Mouse (Mus musculus) heart, adult 2 months (tissue): Measurements from ENCODE around the gene Cfap299. TPM values are rescaled to one million over a fixed set of nuclear protein-coding genes. Genes with fewer than 3 reads are reported as not detected.
A peak's percentile ranks its signal among the peaks of the same experiment; 100 is the strongest.

ENCODE experiments used
- DNase-seq, 2 experiments: peaks; one replicate each; pipeline ENCODE4 v3.0.0; 2021
- H3K27ac ChIP-seq: fragments of 200-600 bp; 2 replicates; pipeline ENCODE4 v1.8.1; 2022
- H3K27me3 ChIP-seq: fragments of 200-500 bp; 2 replicates; pipeline ENCODE4 v1.6.1; 2012; ENCODE audit warnings: mild to moderate bottlenecking, low read length, inconsistent platforms, mixed read lengths; ENCODE audit not compliant: control insufficient read depth, insufficient read depth
- H3K36me3 ChIP-seq: fragments of 200-500 bp; 2 replicates; pipeline ENCODE4 v1.6.1; 2012; ENCODE audit warnings: low read length, inconsistent platforms; ENCODE audit not compliant: control insufficient read depth, insufficient read depth
- H3K4me1 ChIP-seq: fragments of 200-500 bp; 2 replicates; pipeline ENCODE4 v1.6.1; 2011; ENCODE audit warnings: low read length; ENCODE audit not compliant: control insufficient read depth, insufficient read depth
- H3K4me3 ChIP-seq: fragments of 200-600 bp; 2 replicates; pipeline ENCODE4 v1.8.1; 2022
- H3K79me2 ChIP-seq: fragments of 200-500 bp; replicated peaks from 2 replicates; pipeline ENCODE4 v1.6.1; 2012; ENCODE audit warnings: mild to moderate bottlenecking, inconsistent platforms, low read length, moderate library complexity, mixed read lengths; ENCODE audit not compliant: control insufficient read depth, insufficient read depth
- H3K9ac ChIP-seq: fragments of 200-500 bp; 2 replicates; pipeline ENCODE4 v1.6.1; 2012; ENCODE audit warnings: low read depth, mild to moderate bottlenecking, control low read depth, inconsistent platforms, low read length, mixed read lengths
- CTCF ChIP-seq: fragments of 200-600 bp; IDR thresholded peaks from 2 replicates; pipeline ENCODE4 v1.8.1; 2022; ENCODE audit warnings: antibody characterized with exemption, mild to moderate bottlenecking, moderate library complexity
- EP300 ChIP-seq: fragments of 200-500 bp; IDR thresholded peaks from 2 replicates; pipeline ENCODE4 v1.6.1; 2011; ENCODE audit warnings: low read depth, low read length, control low read depth; ENCODE audit not compliant: insufficient read depth
- POLR2A ChIP-seq: fragments of 200-500 bp; IDR thresholded peaks from 2 replicates; pipeline ENCODE4 v1.6.1; 2011; ENCODE audit warnings: mild to moderate bottlenecking, low read depth, low read length, control low read depth; ENCODE audit not compliant: insufficient read depth
- WGBS: fragments of 180-500 bp; shearing (Covaris S2); methylation state at CpG from one replicate; pipeline ENCODE4 v1.1.7; 2018; 5-methylcytosine and 5-hydroxymethylcytosine counted together
- intact Hi-C: fragments of 180-260 bp; cut with DNase I; formaldehyde crosslinking; loops from one replicate; pipeline ENCODE4 v1.15.1; 2025
- polyA plus RNA-seq: library from polyadenylated mRNA; depleted of rRNA; stranded (reverse); fragments of >200 nt; gene quantifications from 2 replicates; pipeline ENCODE4 v1.2.3, GENCODE M21; 2012
- total RNA-seq, 2 experiments: library from RNA; stranded (reverse); gene quantifications; 2 replicates each; pipeline ENCODE4 v1.2.3; 2021

Cfap299 gene
- total and polyA plus RNA-seq, 3 experiments = not detected

DNA sequence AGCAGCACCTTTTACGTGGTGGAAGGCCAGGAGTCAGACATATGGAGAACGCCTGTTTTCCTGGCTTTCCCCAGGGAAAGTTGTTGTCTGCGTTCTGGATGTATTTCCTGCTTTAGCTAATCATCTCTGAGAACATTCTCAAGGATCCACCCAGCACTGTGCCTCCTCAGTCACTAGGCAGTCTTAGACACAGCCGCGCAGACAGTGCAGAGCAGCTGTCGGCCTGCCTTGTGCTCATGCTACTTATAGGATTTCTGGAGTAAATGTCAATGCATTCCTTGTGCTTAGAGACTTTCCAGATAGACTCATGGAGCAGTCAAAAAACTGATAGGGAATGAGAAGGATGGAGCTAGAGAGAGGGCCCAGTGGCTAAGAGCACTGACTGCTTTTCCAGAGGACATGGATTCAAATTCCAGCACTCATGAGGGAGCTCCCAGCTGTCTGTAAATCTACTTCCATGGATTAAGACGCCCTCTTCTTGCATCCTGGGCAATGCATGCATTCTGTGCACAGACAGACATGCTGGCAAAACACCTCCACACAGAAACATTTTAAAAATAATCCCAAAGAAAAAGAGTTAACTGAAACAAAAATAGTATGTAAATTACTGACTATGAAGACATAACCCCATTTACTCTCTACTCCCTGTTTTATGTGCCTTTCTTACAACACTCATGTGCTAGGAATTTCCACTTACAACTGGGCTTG lies 193.3 kb downstream of the Cfap299 start:
- intact Hi-C loops = no loop called here
- H3K27ac ChIP-seq = no peak overlapping the region
- no peaks in the 10 kb centered on the region for H3K27me3 ChIP-seq
- TF ChIP-seq POLR2A (no peak), EP300 (no peak), CTCF (no peak)
- H3K4me1 ChIP-seq = no peaks in the 10 kb centered on the region
- DNase-seq = no peak
- no peaks in the 10 kb centered on the region for H3K79me2 ChIP-seq
- 79% methylated on average over 7 of the region's 7 CpGs for WGBS
- no peak overlapping the region for H3K9ac ChIP-seq
- H3K36me3 ChIP-seq = no peaks in the 10 kb centered on the region
- no peak overlapping the region for H3K4me3 ChIP-seq

DNA sequence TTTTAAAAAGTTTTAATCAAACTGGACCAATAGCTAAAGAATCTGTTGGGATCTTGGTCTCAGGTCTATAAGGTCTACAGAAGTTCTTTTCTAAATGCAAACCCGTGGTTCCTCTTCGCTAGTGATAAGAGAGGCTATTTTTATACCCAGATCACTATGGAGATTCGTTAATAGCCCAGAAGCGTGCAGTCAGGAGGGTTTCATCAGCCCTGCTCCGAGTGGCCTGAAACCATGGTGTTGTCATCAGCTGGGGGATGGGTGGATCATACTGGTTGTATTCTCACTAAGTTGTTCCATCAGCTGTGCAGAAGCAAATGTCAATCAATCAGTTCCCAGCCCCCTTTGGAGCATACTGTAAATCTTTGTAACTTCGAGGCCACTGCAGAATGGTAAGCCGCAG lies 193.9 kb downstream of the Cfap299 start:
- TF ChIP-seq POLR2A = no peak
- no peak for TF ChIP-seq EP300
- no peak for TF ChIP-seq CTCF
- Histone ChIP-seq H3K27me3 (no peaks in the 10 kb centered on the region), H3K79me2 (no peaks in the 10 kb centered on the region), H3K36me3 (no peaks in the 10 kb centered on the region), H3K4me3 (no peak overlapping the region), H3K27ac (no peak overlapping the region), H3K4me1 (no peaks in the 10 kb centered on the region), H3K9ac (no peak overlapping the region)
- WGBS = 49% methylated on average over 7 of the region's 7 CpGs
- DNase-seq = no peak
- intact Hi-C loops = no loop called here

DNA sequence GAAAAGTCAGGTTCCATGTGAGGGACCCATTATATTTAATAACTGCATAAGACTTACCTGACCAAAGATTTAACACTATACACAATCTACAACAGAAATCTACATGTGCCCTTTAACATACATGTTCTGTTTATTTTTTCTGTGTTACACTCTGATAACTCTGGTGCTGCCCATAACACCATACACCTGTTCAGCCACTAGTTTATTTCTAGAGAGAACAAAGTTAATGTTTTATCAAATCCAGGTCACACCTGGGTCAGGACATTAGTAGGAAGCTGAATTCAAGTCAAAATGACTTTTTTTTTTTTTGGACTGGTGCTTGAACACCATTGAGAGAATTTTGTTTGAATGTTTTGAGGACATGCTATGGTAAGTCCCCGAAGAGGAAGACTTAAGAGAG lies 194.7 kb downstream of the Cfap299 start:
- H3K27ac ChIP-seq = no peak overlapping the region
- H3K4me3 ChIP-seq = no peak overlapping the region
- intact Hi-C loops = no loop called here
- H3K79me2 ChIP-seq = no peaks in the 10 kb centered on the region
- no peak for DNase-seq
- 79% methylated on average over 1 of the region's 1 CpGs for WGBS
- H3K4me1 ChIP-seq = no peaks in the 10 kb centered on the region
- TF ChIP-seq CTCF (no peak), EP300 (no peak), POLR2A (no peak)
- H3K9ac ChIP-seq = no peak overlapping the region
- no peaks in the 10 kb centered on the region for H3K36me3 ChIP-seq
- no peaks in the 10 kb centered on the region for H3K27me3 ChIP-seq

DNA sequence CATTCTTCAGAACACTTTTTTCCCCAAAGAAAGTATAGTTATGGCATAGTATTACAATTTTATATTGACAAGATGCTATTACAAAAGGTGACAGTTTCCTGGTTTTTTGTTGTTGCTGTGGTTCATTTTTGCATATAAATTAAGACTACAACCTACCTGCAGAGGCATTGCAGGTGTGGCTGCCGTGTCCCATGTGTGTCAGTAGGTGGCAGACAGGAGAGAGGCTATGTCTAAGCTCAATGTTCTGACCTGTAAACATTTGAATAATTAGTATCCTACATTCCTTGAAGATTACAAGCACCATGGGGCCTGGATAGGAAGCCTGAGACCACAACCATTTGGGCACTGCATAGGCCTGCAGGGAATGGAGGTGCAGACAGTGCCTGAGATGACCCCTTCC lies 212.2 kb downstream of the Cfap299 start:
- 81% methylated on average over 1 of the region's 1 CpGs for WGBS

DNA sequence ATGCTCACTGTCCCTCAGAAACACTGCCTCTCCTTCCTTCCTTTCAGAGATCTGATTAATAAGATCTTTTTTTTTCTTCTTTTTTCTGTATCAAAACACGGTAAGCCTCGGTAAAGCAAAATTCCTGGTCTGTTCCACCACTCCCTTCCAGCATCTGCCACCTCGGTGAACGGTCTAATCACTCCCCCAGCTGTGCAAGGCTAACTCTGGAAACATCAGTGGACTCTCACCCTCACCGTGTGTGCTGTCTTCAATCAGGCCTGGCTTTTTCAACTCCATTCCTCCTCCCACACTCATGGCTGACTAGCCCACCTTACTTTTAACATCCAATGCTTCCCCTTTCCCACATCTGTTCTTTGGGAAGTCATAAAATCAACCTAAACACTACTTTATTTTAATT lies 221.2 kb downstream of the Cfap299 start:
- intact Hi-C loops = no loop called here
- Histone ChIP-seq H3K4me3 (no peak overlapping the region), H3K79me2 (no peaks in the 10 kb centered on the region), H3K36me3 (no peaks in the 10 kb centered on the region), H3K9ac (no peak overlapping the region), H3K27ac (no peak overlapping the region), H3K4me1 (no peaks in the 10 kb centered on the region), H3K27me3 (no peaks in the 10 kb centered on the region)
- TF ChIP-seq EP300 (no peak), POLR2A (no peak), CTCF (no peak)
- WGBS = 33% methylated on average over 5 of the region's 5 CpGs
- DNase-seq = no peak

More for the DNA sequence above, 212.2 kb downstream of the Cfap299 start:
- TF ChIP-seq CTCF = peak; percentile 20
- TF ChIP-seq EP300 = no peak
- Histone ChIP-seq H3K4me3 (no peak overlapping the region), H3K79me2 (no peaks in the 10 kb centered on the region), H3K27me3 (no peaks in the 10 kb centered on the region), H3K27ac (no peak overlapping the region), H3K36me3 (no peaks in the 10 kb centered on the region), H3K9ac (no peak overlapping the region), H3K4me1 (no peaks in the 10 kb centered on the region)
- intact Hi-C loops = no loop called here
- DNase-seq = no peak

DNA sequence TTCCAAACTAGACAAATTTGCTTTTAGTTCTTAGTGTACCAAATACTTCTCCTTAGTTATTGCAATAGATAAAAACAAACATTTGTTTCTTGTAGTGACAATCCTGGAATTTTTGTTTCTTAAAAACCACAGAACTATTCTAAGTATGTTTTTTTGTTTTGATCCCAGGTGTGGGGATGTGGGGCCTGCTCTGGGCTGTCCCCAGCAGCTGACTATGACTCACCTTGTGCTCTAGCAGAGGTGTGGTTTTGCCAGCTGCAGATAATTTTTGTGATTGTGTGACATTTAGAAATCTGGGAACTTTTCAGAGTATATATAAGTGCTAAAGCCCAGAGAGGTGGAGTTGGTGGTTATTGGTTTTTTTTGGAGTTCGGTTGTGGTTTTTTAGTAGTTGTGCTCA lies 221.8 kb downstream of the Cfap299 start:
- no peaks in the 10 kb centered on the region for H3K4me1 ChIP-seq
- H3K4me3 ChIP-seq = no peak overlapping the region
- H3K9ac ChIP-seq = no peak overlapping the region
- TF ChIP-seq POLR2A (no peak), EP300 (no peak), CTCF (no peak)
- no peaks in the 10 kb centered on the region for H3K27me3 ChIP-seq
- no peak overlapping the region for H3K27ac ChIP-seq
- no peaks in the 10 kb centered on the region for H3K79me2 ChIP-seq
- WGBS = 80% methylated on average over 1 of the region's 1 CpGs
- no peak for DNase-seq
- H3K36me3 ChIP-seq = no peaks in the 10 kb centered on the region
- intact Hi-C loops = no loop called here

DNA sequence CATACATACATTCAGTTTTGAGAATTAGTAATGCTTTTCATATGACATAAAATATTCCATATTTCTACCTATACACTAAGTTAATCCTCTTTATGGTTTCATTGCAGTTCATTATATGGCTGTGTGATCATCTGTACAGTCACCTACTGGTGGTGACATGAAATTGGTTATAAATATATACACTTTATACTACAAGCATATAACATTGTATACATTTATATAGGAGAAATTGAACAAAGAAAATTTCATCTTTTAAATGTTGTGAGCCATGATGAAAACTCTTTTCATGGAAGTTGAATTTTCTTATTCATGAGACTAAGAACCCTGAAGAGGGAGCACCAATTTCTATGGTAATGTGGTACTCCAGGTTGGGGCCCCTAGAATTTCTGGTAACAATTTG lies 223.3 kb downstream of the Cfap299 start, which contains the start of gene Gm11111:
Gm11111 (plus strand) TSS at position 301 of the 400 bp plus-strand sequence.
- H3K4me1 ChIP-seq = no peaks in the 10 kb centered on the region
- TF ChIP-seq POLR2A (no peak), CTCF (no peak), EP300 (no peak)
- no peak within 1 kb of the TSS for H3K9ac ChIP-seq
- no peaks in the 10 kb centered on the region for H3K79me2 ChIP-seq
- intact Hi-C loops = no loop called here
- no peak within 1 kb of the TSS for H3K4me3 ChIP-seq
- no peak within 1 kb of the TSS for H3K27ac ChIP-seq
- H3K27me3 ChIP-seq = no peaks in the 10 kb centered on the region
- no peaks in the 10 kb centered on the region for H3K36me3 ChIP-seq
- DNase-seq = no peak
